Mouse (Mus musculus): ENCODE data around the gene Gnat1. TPM values are rescaled to one million over a fixed set of nuclear protein-coding genes. Genes with fewer than 3 reads are reported as not detected.

Gene Gnat1
- polyA plus RNA-seq, 1 experiment from 2014 or later = 1.2 TPM

GRCm38 (mm10) chr9:107699376-107699980, 20.0 kb upstream of the Gnat1 start:
- H3K27me3 ChIP-seq = peaks cover 64% of the 10 kb centered on the region; the same call in 1 of the 2 replicates
- no peak overlapping the region for H3K27ac ChIP-seq (replicated peaks)
- H3K4me1 ChIP-seq (replicated peaks) = no peaks in the 10 kb centered on the region; the same call in 1 of the 2 replicates
- no peak overlapping the region for H3K4me3 ChIP-seq (replicated peaks)
- WGBS (ENCODE audit: insufficient replicate concordance) = 38% methylated on average over 9 of the region's 9 CpGs
- no peaks in the 10 kb centered on the region for H3K36me3 ChIP-seq (replicated peaks)
- ATAC-seq (ENCODE audit: insufficient read depth) = no peak
- H3K9ac ChIP-seq = no peak overlapping the region
- H3K9me3 ChIP-seq (replicated peaks) = no peaks in the 10 kb centered on the region
- no peak overlapping the region for H3K4me2 ChIP-seq

- Histone ChIP-seq H3K27ac (replicated peaks) (no peak overlapping the region), H3K27me3 (peaks cover 59% of the 10 kb centered on the region; the same call in 1 of the 2 replicates), H3K4me2 (no peak overlapping the region), H3K4me1 (replicated peaks) (no peaks in the 10 kb centered on the region; the same call in 1 of the 2 replicates), H3K4me3 (replicated peaks) (no peak overlapping the region), H3K9ac (no peak overlapping the region), H3K36me3 (replicated peaks) (no peaks in the 10 kb centered on the region), H3K9me3 (replicated peaks) (no peaks in the 10 kb centered on the region)
- WGBS (ENCODE audit: insufficient replicate concordance) = 34% methylated on average over 14 of the region's 14 CpGs
- ATAC-seq (ENCODE audit: insufficient read depth) = no peak
Measured at GRCm38 (mm10) chr9:107698611-107699190, 19.2 kb upstream of the Gnat1 start.

- no peaks in the 10 kb centered on the region for H3K36me3 ChIP-seq (replicated peaks)
- no peak overlapping the region for H3K4me2 ChIP-seq
- H3K4me1 ChIP-seq (replicated peaks) = no peaks in the 10 kb centered on the region; the same call in 1 of the 2 replicates
- no peak overlapping the region for H3K27ac ChIP-seq (replicated peaks)
- H3K4me3 ChIP-seq (replicated peaks) = no peak overlapping the region
- ATAC-seq (ENCODE audit: insufficient read depth) = no peak; the same call in 1 of the 2 replicates
- peaks cover 54% of the 10 kb centered on the region; the same call in 1 of the 2 replicates for H3K27me3 ChIP-seq
- 57% methylated on average over 14 of the region's 14 CpGs for WGBS (ENCODE audit: insufficient replicate concordance)
- no peak overlapping the region for H3K9ac ChIP-seq
- no peaks in the 10 kb centered on the region for H3K9me3 ChIP-seq (replicated peaks)
Measured at GRCm38 (mm10) chr9:107697811-107698521, 18.5 kb upstream of the Gnat1 start.

GRCm38 (mm10) chr9:107696845-107697610, 17.5 kb upstream of the Gnat1 start:
- no peak overlapping the region for H3K9ac ChIP-seq
- no peak for ATAC-seq (ENCODE audit: insufficient read depth)
- WGBS (ENCODE audit: insufficient replicate concordance) = 49% methylated on average over 9 of the region's 9 CpGs
- H3K4me1 ChIP-seq (replicated peaks) = no peaks in the 10 kb centered on the region; the same call in 1 of the 2 replicates
- no peaks in the 10 kb centered on the region for H3K36me3 ChIP-seq (replicated peaks)
- no peak overlapping the region for H3K27ac ChIP-seq (replicated peaks)
- peaks cover 48% of the 10 kb centered on the region; the same call in 1 of the 2 replicates for H3K27me3 ChIP-seq
- no peak overlapping the region for H3K4me2 ChIP-seq
- no peak overlapping the region for H3K4me3 ChIP-seq (replicated peaks)
- H3K9me3 ChIP-seq (replicated peaks) = no peaks in the 10 kb centered on the region

- Histone ChIP-seq H3K27me3 (peaks cover 43% of the 10 kb centered on the region; the same call in 1 of the 2 replicates), H3K4me3 (replicated peaks) (no peak overlapping the region), H3K9ac (no peak overlapping the region), H3K4me1 (replicated peaks) (no peaks in the 10 kb centered on the region; the same call in 1 of the 2 replicates), H3K4me2 (no peak overlapping the region), H3K36me3 (replicated peaks) (no peaks in the 10 kb centered on the region), H3K27ac (replicated peaks) (no peak overlapping the region), H3K9me3 (replicated peaks) (no peaks in the 10 kb centered on the region)
- 17% methylated on average over 6 of the region's 6 CpGs for WGBS (ENCODE audit: insufficient replicate concordance)
- ATAC-seq (ENCODE audit: insufficient read depth) = no peak
Measured at GRCm38 (mm10) chr9:107696106-107696479, 16.6 kb upstream of the Gnat1 start.

GRCm38 (mm10) chr9:107695441-107696105, 16.1 kb upstream of the Gnat1 start:
- Histone ChIP-seq H3K36me3 (replicated peaks) (no peaks in the 10 kb centered on the region), H3K4me2 (no peak overlapping the region), H3K4me3 (replicated peaks) (no peak overlapping the region), H3K27ac (replicated peaks) (no peak overlapping the region), H3K9ac (no peak overlapping the region), H3K9me3 (replicated peaks) (no peaks in the 10 kb centered on the region), H3K27me3 (peaks cover 43% of the 10 kb centered on the region; the same call in 1 of the 2 replicates), H3K4me1 (replicated peaks) (no peaks in the 10 kb centered on the region; the same call in 1 of the 2 replicates)
- WGBS (ENCODE audit: insufficient replicate concordance) = 70% methylated on average over 12 of the region's 12 CpGs
- ATAC-seq (ENCODE audit: insufficient read depth) = no peak

- H3K4me2 ChIP-seq = no peak overlapping the region
- no peaks in the 10 kb centered on the region for H3K4me1 ChIP-seq (replicated peaks)
- no peak overlapping the region for H3K27ac ChIP-seq (replicated peaks)
- no peak for ATAC-seq (ENCODE audit: insufficient read depth)
- H3K4me3 ChIP-seq (replicated peaks) = no peak overlapping the region
- 59% methylated on average over 7 of the region's 7 CpGs for WGBS (ENCODE audit: insufficient replicate concordance)
- H3K9me3 ChIP-seq (replicated peaks) = no peaks in the 10 kb centered on the region
- no peaks in the 10 kb centered on the region for H3K36me3 ChIP-seq (replicated peaks)
- no peak overlapping the region for H3K9ac ChIP-seq
- peaks cover 41% of the 10 kb centered on the region for H3K27me3 ChIP-seq
Measured at GRCm38 (mm10) chr9:107694627-107695026, 15.1 kb upstream of the Gnat1 start.

- Histone ChIP-seq H3K27ac (replicated peaks) (no peak overlapping the region), H3K4me1 (replicated peaks) (no peaks in the 10 kb centered on the region), H3K4me3 (replicated peaks) (no peak overlapping the region), H3K36me3 (replicated peaks) (no peaks in the 10 kb centered on the region), H3K9ac (no peak overlapping the region), H3K9me3 (replicated peaks) (no peaks in the 10 kb centered on the region), H3K27me3 (peaks cover 34% of the 10 kb centered on the region), H3K4me2 (no peak overlapping the region)
- WGBS (ENCODE audit: insufficient replicate concordance) = 54% methylated on average over 4 of the region's 4 CpGs
- ATAC-seq (ENCODE audit: insufficient read depth) = no peak
Measured at GRCm38 (mm10) chr9:107693433-107693987, 14.0 kb upstream of the Gnat1 start.

GRCm38 (mm10) chr9:107692785-107693184, 13.3 kb upstream of the Gnat1 start:
- Histone ChIP-seq H3K4me1 (replicated peaks) (no peaks in the 10 kb centered on the region), H3K27me3 (peaks cover 28% of the 10 kb centered on the region), H3K4me3 (replicated peaks) (no peak overlapping the region), H3K27ac (replicated peaks) (no peak overlapping the region), H3K4me2 (no peak overlapping the region), H3K36me3 (replicated peaks) (no peaks in the 10 kb centered on the region), H3K9me3 (replicated peaks) (no peaks in the 10 kb centered on the region), H3K9ac (no peak overlapping the region)
- no peak for ATAC-seq (ENCODE audit: insufficient read depth)
- WGBS (ENCODE audit: insufficient replicate concordance) = 43% methylated on average over 5 of the region's 5 CpGs

- no peaks in the 10 kb centered on the region for H3K36me3 ChIP-seq (replicated peaks)
- ATAC-seq (ENCODE audit: insufficient read depth) = no peak
- H3K4me1 ChIP-seq (replicated peaks) = no peaks in the 10 kb centered on the region
- H3K27me3 ChIP-seq = peaks cover 24% of the 10 kb centered on the region
- 31% methylated on average over 8 of the region's 8 CpGs for WGBS (ENCODE audit: insufficient replicate concordance)
- H3K4me2 ChIP-seq = no peak overlapping the region
- no peak overlapping the region for H3K9ac ChIP-seq
- no peak overlapping the region for H3K27ac ChIP-seq (replicated peaks)
- no peak overlapping the region for H3K4me3 ChIP-seq (replicated peaks)
- H3K9me3 ChIP-seq (replicated peaks) = no peaks in the 10 kb centered on the region
Measured at GRCm38 (mm10) chr9:107690391-107690790, 10.9 kb upstream of the Gnat1 start.
